ENCODE assay signal across 8 mouse cellular contexts in the genomic region with DNA sequence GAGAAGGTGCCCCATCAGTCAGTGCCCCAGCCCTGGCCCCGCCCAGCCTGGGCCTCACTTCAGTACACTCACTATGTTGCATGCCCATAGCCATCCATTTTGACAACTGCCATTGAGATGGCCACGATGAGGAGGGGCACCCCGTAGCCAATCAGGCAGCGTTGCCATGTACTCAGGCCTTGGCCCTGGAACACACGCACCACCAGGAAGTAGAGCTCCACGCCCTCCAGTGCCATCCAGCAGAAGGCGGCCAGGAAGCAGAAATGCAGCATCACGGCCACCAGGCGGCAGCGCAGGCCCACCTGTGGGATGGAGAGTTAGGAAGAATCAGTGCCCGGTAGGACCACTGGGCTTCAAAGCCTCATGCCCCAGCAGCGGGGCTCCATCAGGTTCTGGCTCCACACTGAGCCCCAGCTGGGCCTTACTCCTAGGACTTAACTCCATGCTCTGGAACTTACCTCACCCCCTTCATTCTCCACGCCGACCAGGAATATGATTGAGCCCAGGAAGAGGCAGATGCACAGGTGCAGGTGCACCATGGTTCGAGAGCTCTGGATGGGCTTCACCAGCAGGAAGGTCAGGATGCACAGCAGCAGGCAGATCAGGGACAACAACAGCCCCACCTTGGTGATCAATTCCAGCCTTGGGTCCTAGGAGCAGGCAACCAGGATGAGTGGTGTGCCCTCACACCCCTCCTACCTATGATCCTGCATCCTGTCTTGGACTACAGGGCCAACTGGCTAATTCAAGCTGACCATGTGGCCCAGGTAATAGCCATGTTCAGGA. TPM values are rescaled to one million over a fixed set of nuclear protein-coding genes. Genes with fewer than 3 reads are reported as not detected.
A peak's percentile ranks its signal among the peaks of the same experiment; 100 is the strongest.
DNase-seq lines count a peak whose midpoint lies in the region; ATAC-seq and TF ChIP-seq lines count a peak whose summit lies in the region.

No protein-coding gene starts in this region.

- H3K4me1 ChIP-seq in embryonic facial prominence, embryonic 11.5 days (ENCODE audit: control insufficient read depth, insufficient read depth, low read length), result no peaks in the 10 kb centered on the region
- no peaks in the 10 kb centered on the region for H3K4me1 ChIP-seq in kidney, embryonic 14.5 days (ENCODE audit: control insufficient read depth, insufficient read depth, low read length)
- H3K4me1 ChIP-seq in limb, embryonic 14.5 days (ENCODE audit: control insufficient read depth, insufficient read depth, low read length), result no peaks in the 10 kb centered on the region
- no peaks in the 10 kb centered on the region for H3K4me1 ChIP-seq in midbrain, postnatal 0 days (ENCODE audit: insufficient read depth, low read length)

- no peaks in the 10 kb centered on the region for H3K9me3 ChIP-seq in embryonic facial prominence, embryonic 11.5 days (replicated peaks; ENCODE audit: control insufficient read depth, low read length)
- no peaks in the 10 kb centered on the region for H3K9me3 ChIP-seq in kidney, embryonic 14.5 days (ENCODE audit: control insufficient read depth, low read length)
- no peaks in the 10 kb centered on the region for H3K9me3 ChIP-seq in limb, embryonic 14.5 days (ENCODE audit: control insufficient read depth, low read length)
- H3K9me3 ChIP-seq in midbrain, postnatal 0 days (ENCODE audit: low read length), result no peaks in the 10 kb centered on the region

- H3K4me2 ChIP-seq in embryonic facial prominence, embryonic 11.5 days (ENCODE audit: low read depth, low read length), result no peak overlapping the region
- H3K4me2 ChIP-seq in kidney, embryonic 14.5 days (replicated peaks; ENCODE audit: low read depth, low read length), result no peak overlapping the region
- H3K4me2 ChIP-seq in limb, embryonic 14.5 days (replicated peaks; ENCODE audit: low read depth, low read length, severe bottlenecking), result no peak overlapping the region
- H3K4me2 ChIP-seq in midbrain, postnatal 0 days (ENCODE audit: low read depth, low read length, poor library complexity, severe bottlenecking), result no peak overlapping the region

- DNase-seq in spleen, adult 18-20 months, result peak; percentile 66 to 78
- DNase-seq in spleen, adult 12 weeks (ENCODE audit: low spot score), result no peak
- peak; percentile 71 for DNase-seq in embryonic facial prominence, embryonic 11.5 days (ENCODE audit: low spot score)
- DNase-seq in heart, adult 8-10 months (ENCODE audit: low spot score), result peak; percentile 75
- DNase-seq in limb, embryonic 14.5 days (ENCODE audit: low spot score), result peak; percentile 16
- DNase-seq in midbrain, postnatal 0 days (ENCODE audit: low spot score), result peak; percentile 75
- DNase-seq in spleen, postnatal 36 days (ENCODE audit: low spot score in 2 of 2), result peak; percentile 71 to 74

- H3K36me3 ChIP-seq in embryonic facial prominence, embryonic 11.5 days (replicated peaks; ENCODE audit: control insufficient read depth, insufficient read depth, low read depth, low read length), result peaks cover 34% of the 10 kb centered on the region
- H3K36me3 ChIP-seq in kidney, embryonic 14.5 days (ENCODE audit: control insufficient read depth, insufficient read depth, low read length), result peaks cover 69% of the 10 kb centered on the region
- H3K36me3 ChIP-seq in limb, embryonic 14.5 days (ENCODE audit: control insufficient read depth, insufficient read depth, low read length), result peaks cover 80% of the 10 kb centered on the region
- peaks cover 57% of the 10 kb centered on the region for H3K36me3 ChIP-seq in midbrain, postnatal 0 days (ENCODE audit: insufficient read depth, low read length)

- 48% methylated on average over 15 of the region's 15 CpGs for WGBS in embryonic facial prominence, embryonic 11.5 days
- 44% methylated on average over 15 of the region's 15 CpGs for WGBS in kidney, embryonic 14.5 days
- WGBS in limb, embryonic 14.5 days, result 44% methylated on average over 15 of the region's 15 CpGs
- 38% methylated on average over 15 of the region's 15 CpGs for WGBS in midbrain, postnatal 0 days

- H3K4me3 ChIP-seq in embryonic facial prominence, embryonic 11.5 days (ENCODE audit: low read depth, low read length), result no peak overlapping the region
- H3K4me3 ChIP-seq in kidney, embryonic 14.5 days (ENCODE audit: low read length), result no peak overlapping the region
- no peak overlapping the region for H3K4me3 ChIP-seq in limb, embryonic 14.5 days (replicated peaks; ENCODE audit: low read length)
- no peak overlapping the region for H3K4me3 ChIP-seq in midbrain, postnatal 0 days (ENCODE audit: low read depth, low read length)

- H3K9ac ChIP-seq in embryonic facial prominence, embryonic 11.5 days (replicated peaks; ENCODE audit: low read length), result no peak overlapping the region
- H3K9ac ChIP-seq in kidney, embryonic 14.5 days (ENCODE audit: low read depth, low read length), result no peak overlapping the region
- H3K9ac ChIP-seq in limb, embryonic 14.5 days (ENCODE audit: low read depth, low read length, severe bottlenecking), result no peak overlapping the region
- no peak overlapping the region for H3K9ac ChIP-seq in midbrain, postnatal 0 days (replicated peaks; ENCODE audit: low read length, poor library complexity, severe bottlenecking)

- H3K27ac ChIP-seq in embryonic facial prominence, embryonic 11.5 days (replicated peaks; ENCODE audit: low read depth, low read length), result no peak overlapping the region
- H3K27ac ChIP-seq in kidney, embryonic 14.5 days (ENCODE audit: low read depth, low read length), result no peak overlapping the region
- no peak overlapping the region for H3K27ac ChIP-seq in limb, embryonic 14.5 days (replicated peaks; ENCODE audit: low read depth, low read length)
- no peak overlapping the region for H3K27ac ChIP-seq in midbrain, postnatal 0 days (ENCODE audit: low read depth, low read length)

- peak; percentile 46; the same call in 1 of the 2 replicates for ATAC-seq in embryonic facial prominence, embryonic 11.5 days (replicated peaks; ENCODE audit: insufficient number of reproducible peaks, low FRiP score, low TSS enrichment, low read depth)
- peak; percentile 56 for ATAC-seq in kidney, embryonic 14.5 days (ENCODE audit: low FRiP score, low TSS enrichment)
- ATAC-seq in limb, embryonic 14.5 days (ENCODE audit: low FRiP score, low read depth), result peak; percentile 32; the same call in 1 of the 2 replicates
- ATAC-seq in midbrain, postnatal 0 days (ENCODE audit: low FRiP score), result peak; percentile 80

- H3K27me3 ChIP-seq in embryonic facial prominence, embryonic 11.5 days (ENCODE audit: control insufficient read depth, insufficient read depth, low read length), result no peaks in the 10 kb centered on the region
- H3K27me3 ChIP-seq in kidney, embryonic 14.5 days (ENCODE audit: control insufficient read depth, insufficient read depth, low read length), result no peaks in the 10 kb centered on the region
- H3K27me3 ChIP-seq in limb, embryonic 14.5 days (ENCODE audit: control insufficient read depth, insufficient read depth, low read length), result no peaks in the 10 kb centered on the region
- H3K27me3 ChIP-seq in midbrain, postnatal 0 days (ENCODE audit: insufficient read depth, low read length), result no peaks in the 10 kb centered on the region

- peak; percentile 95 for TF ChIP-seq CTCF in midbrain, postnatal 0 days (IDR thresholded peaks at IDR 0.05)

- TF ChIP-seq POLR2A in limb, embryonic 14.5 days (IDR thresholded peaks at IDR 0.05; ENCODE audit: borderline replicate concordance, extremely low read depth, insufficient read depth, insufficient read length), result no peak

RNA-seq across cellular contexts. Expression of a gene that starts 9.9 kb away (rescaled TPM):
- polyA plus RNA-seq in embryonic facial prominence, embryonic 11.5 days (2014; fragmentation: Nextera tagmentation; extraction: Ambion mirVana), result 191 and 195 TPM in 2 replicates
- total RNA-seq in heart, adult 8-10 months (2022), result 10 to 100 TPM; 14.2 to 17.0 (median 15.4) TPM
- polyA plus RNA-seq in kidney, embryonic 14.5 days (2014; fragmentation: Nextera tagmentation; extraction: Ambion mirVana), result 193 and 194 TPM in 2 replicates
- polyA plus RNA-seq in limb, embryonic 14.5 days (2012; rRNA removed), result 81.1 and 81.3 TPM in 2 replicates
- 110 and 111 TPM in 2 replicates for polyA plus RNA-seq in limb, embryonic 14.5 days (2014; fragmentation: Nextera tagmentation; extraction: Ambion mirVana)
- total RNA-seq in midbrain, postnatal 0 days (2014; rRNA removed), result 38.1 and 47.3 TPM in 2 replicates
- polyA plus RNA-seq in midbrain, postnatal 0 days (2015; fragmentation: Nextera tagmentation; extraction: Ambion mirVana), result 68.2 and 76.6 TPM in 2 replicates

RNA-seq across cellular contexts. Expression of a gene that starts 16.2 kb away (rescaled TPM):
- 19.0 and 22.1 TPM in 2 replicates for polyA plus RNA-seq in embryonic facial prominence, embryonic 11.5 days (2014; fragmentation: Nextera tagmentation; extraction: Ambion mirVana)
- 10 to 100 TPM; 42.4 to 50.4 (median 43.5) TPM for total RNA-seq in heart, adult 8-10 months (2022)
- 18.6 and 30.9 TPM in 2 replicates for polyA plus RNA-seq in kidney, embryonic 14.5 days (2014; fragmentation: Nextera tagmentation; extraction: Ambion mirVana)
- 70.1 and 76.9 TPM in 2 replicates for polyA plus RNA-seq in limb, embryonic 14.5 days (2012; rRNA removed)
- polyA plus RNA-seq in limb, embryonic 14.5 days (2014; fragmentation: Nextera tagmentation; extraction: Ambion mirVana), result 45.2 and 50.4 TPM in 2 replicates
- 10.4 and 24.3 TPM in 2 replicates for total RNA-seq in midbrain, postnatal 0 days (2014; rRNA removed)
- polyA plus RNA-seq in midbrain, postnatal 0 days (2015; fragmentation: Nextera tagmentation; extraction: Ambion mirVana), result 7.7 and 8.3 TPM in 2 replicates

RNA-seq across cellular contexts. Expression of a gene that starts 25.9 kb away (rescaled TPM):
- polyA plus RNA-seq in embryonic facial prominence, embryonic 11.5 days (2014; fragmentation: Nextera tagmentation; extraction: Ambion mirVana), result 20.6 and 21.5 TPM in 2 replicates
- total RNA-seq in heart, adult 8-10 months (2022), result 10 to 100 TPM; 44.0 to 47.6 (median 46.6) TPM
- 23.8 and 36.1 TPM in 2 replicates for polyA plus RNA-seq in kidney, embryonic 14.5 days (2014; fragmentation: Nextera tagmentation; extraction: Ambion mirVana)
- 46.9 and 47.4 TPM in 2 replicates for polyA plus RNA-seq in limb, embryonic 14.5 days (2012; rRNA removed)
- polyA plus RNA-seq in limb, embryonic 14.5 days (2014; fragmentation: Nextera tagmentation; extraction: Ambion mirVana), result 24.3 and 29.3 TPM in 2 replicates
- 63.9 and 71.2 TPM in 2 replicates for total RNA-seq in midbrain, postnatal 0 days (2014; rRNA removed)
- 21.3 and 21.7 TPM in 2 replicates for polyA plus RNA-seq in midbrain, postnatal 0 days (2015; fragmentation: Nextera tagmentation; extraction: Ambion mirVana)

RNA-seq across cellular contexts. Expression of a gene that starts 58.4 kb away (rescaled TPM):
- 0.27 and 1.9 TPM in 2 replicates for polyA plus RNA-seq in embryonic facial prominence, embryonic 11.5 days (2014; fragmentation: Nextera tagmentation; extraction: Ambion mirVana)
- under 1 TPM; 0.17 to 0.57 (median 0.26) TPM for total RNA-seq in heart, adult 8-10 months (2022)
- polyA plus RNA-seq in kidney, embryonic 14.5 days (2014; fragmentation: Nextera tagmentation; extraction: Ambion mirVana), result 0.97 and 1.3 TPM in 2 replicates
- polyA plus RNA-seq in limb, embryonic 14.5 days (2012; rRNA removed), result 2.7 and 2.8 TPM in 2 replicates
- polyA plus RNA-seq in limb, embryonic 14.5 days (2014; fragmentation: Nextera tagmentation; extraction: Ambion mirVana), result 0.40 and 0.83 TPM in 2 replicates
- total RNA-seq in midbrain, postnatal 0 days (2014; rRNA removed), result 0.55 and 0.85 TPM in 2 replicates
- 0.27 and 0.36 TPM in 2 replicates for polyA plus RNA-seq in midbrain, postnatal 0 days (2015; fragmentation: Nextera tagmentation; extraction: Ambion mirVana)
